Mouse (Mus musculus): Measurements from ENCODE around the gene Ccnt1. TPM values are rescaled to one million over a fixed set of nuclear protein-coding genes. Genes with fewer than 3 reads are reported as not detected.

Ccnt1 gene
- polyA plus RNA-seq, 1 experiment from 2014 or later: 63.6 TPM

GRCm38 (mm10) chr15:98568256-98569033 is 2.3 kb downstream of the Ccnt1 start:
- Histone ChIP-seq H3K9ac (peak overlapping the region; percentile 88), H3K27ac (peak overlapping the region; percentile 90), H3K4me2 (peak overlapping the region; percentile 74), H3K4me3 (peak overlapping the region; percentile 81), H3K9me3 (replicated peaks) (no peaks in the 10 kb centered on the region), H3K27me3 (no peaks in the 10 kb centered on the region), H3K36me3 (ENCODE audit: poor library complexity, severe bottlenecking) (peaks cover 4% of the 10 kb centered on the region), H3K4me1 (peaks cover 42% of the 10 kb centered on the region)
- no peak for ATAC-seq
- WGBS: 11% methylated on average over 22 of the region's 22 CpGs

- H3K4me1 ChIP-seq: peaks cover 43% of the 10 kb centered on the region
- peak overlapping the region; percentile 81 for H3K4me3 ChIP-seq
- H3K4me2 ChIP-seq: peak overlapping the region; percentile 90
- H3K9me3 ChIP-seq (replicated peaks): no peaks in the 10 kb centered on the region
- ATAC-seq: peak; percentile 98
- H3K36me3 ChIP-seq (ENCODE audit: poor library complexity, severe bottlenecking): peaks cover 13% of the 10 kb centered on the region
- H3K27me3 ChIP-seq: no peaks in the 10 kb centered on the region
- whole genome bisulfite sequencing: under 1% methylated on average over 88 of the region's 88 CpGs
- peak overlapping the region; percentile 94 for H3K27ac ChIP-seq
- H3K9ac ChIP-seq: peak overlapping the region; percentile 90
Measured at GRCm38 (mm10) chr15:98567278-98568134, 3.2 kb downstream of the Ccnt1 start.

GRCm38 (mm10) chr15:98566973-98567277 is 3.8 kb downstream of the Ccnt1 start:
- peaks cover 43% of the 10 kb centered on the region for H3K4me1 ChIP-seq
- peaks cover 16% of the 10 kb centered on the region for H3K36me3 ChIP-seq (ENCODE audit: poor library complexity, severe bottlenecking)
- peak overlapping the region; percentile 90 for H3K9ac ChIP-seq
- peak overlapping the region; percentile 81 for H3K4me3 ChIP-seq
- WGBS: under 1% methylated on average over 15 of the region's 15 CpGs
- ATAC-seq: no peak
- H3K27ac ChIP-seq: peak overlapping the region; percentile 94
- no peaks in the 10 kb centered on the region for H3K27me3 ChIP-seq
- peak overlapping the region; percentile 90 for H3K4me2 ChIP-seq
- no peaks in the 10 kb centered on the region for H3K9me3 ChIP-seq (replicated peaks)

GRCm38 (mm10) chr15:98557186-98557585 is 13.5 kb downstream of the Ccnt1 start:
- no peaks in the 10 kb centered on the region for H3K27me3 ChIP-seq
- no peak overlapping the region for H3K9ac ChIP-seq
- ATAC-seq: no peak
- 95% methylated on average over 5 of the region's 5 CpGs for WGBS
- peaks cover 65% of the 10 kb centered on the region for H3K36me3 ChIP-seq (ENCODE audit: poor library complexity, severe bottlenecking)
- H3K4me2 ChIP-seq: no peak overlapping the region
- no peaks in the 10 kb centered on the region for H3K4me1 ChIP-seq
- no peak overlapping the region for H3K4me3 ChIP-seq
- no peak overlapping the region for H3K27ac ChIP-seq
- no peaks in the 10 kb centered on the region for H3K9me3 ChIP-seq (replicated peaks)

- no peak overlapping the region for H3K4me2 ChIP-seq
- no peaks in the 10 kb centered on the region for H3K9me3 ChIP-seq (replicated peaks)
- peaks cover 74% of the 10 kb centered on the region for H3K36me3 ChIP-seq (ENCODE audit: poor library complexity, severe bottlenecking)
- no peak overlapping the region for H3K4me3 ChIP-seq
- ATAC-seq: no peak
- no peak overlapping the region for H3K9ac ChIP-seq
- H3K27ac ChIP-seq: no peak overlapping the region
- no peaks in the 10 kb centered on the region for H3K27me3 ChIP-seq
- H3K4me1 ChIP-seq: no peaks in the 10 kb centered on the region
- 95% methylated on average over 4 of the region's 4 CpGs for WGBS
Measured at GRCm38 (mm10) chr15:98555881-98556280, 14.8 kb downstream of the Ccnt1 start.

GRCm38 (mm10) chr15:98552758-98553157 is 18.0 kb downstream of the Ccnt1 start:
- Histone ChIP-seq H3K27ac (no peak overlapping the region), H3K4me1 (no peaks in the 10 kb centered on the region), H3K36me3 (ENCODE audit: poor library complexity, severe bottlenecking) (peaks cover 78% of the 10 kb centered on the region), H3K4me3 (no peak overlapping the region), H3K4me2 (no peak overlapping the region), H3K9me3 (replicated peaks) (no peaks in the 10 kb centered on the region), H3K9ac (no peak overlapping the region), H3K27me3 (no peaks in the 10 kb centered on the region)
- 93% methylated on average over 2 of the region's 2 CpGs for WGBS
- no peak for ATAC-seq

- Histone ChIP-seq H3K4me1 (no peaks in the 10 kb centered on the region), H3K27me3 (no peaks in the 10 kb centered on the region), H3K9me3 (replicated peaks) (no peaks in the 10 kb centered on the region), H3K27ac (no peak overlapping the region), H3K4me3 (no peak overlapping the region), H3K4me2 (no peak overlapping the region), H3K9ac (no peak overlapping the region), H3K36me3 (ENCODE audit: poor library complexity, severe bottlenecking) (peaks cover 88% of the 10 kb centered on the region)
- 95% methylated on average over 5 of the region's 5 CpGs for WGBS
- no peak for ATAC-seq
Measured at GRCm38 (mm10) chr15:98546843-98547242, 23.9 kb downstream of the Ccnt1 start.

GRCm38 (mm10) chr15:98545151-98545550 is 25.6 kb downstream of the Ccnt1 start:
- Histone ChIP-seq H3K9ac (no peak overlapping the region), H3K4me3 (no peak overlapping the region), H3K9me3 (replicated peaks) (no peaks in the 10 kb centered on the region), H3K36me3 (ENCODE audit: poor library complexity, severe bottlenecking) (peaks cover 84% of the 10 kb centered on the region), H3K27ac (no peak overlapping the region), H3K27me3 (no peaks in the 10 kb centered on the region), H3K4me1 (no peaks in the 10 kb centered on the region), H3K4me2 (no peak overlapping the region)
- ATAC-seq: no peak
- WGBS: 98% methylated on average over 3 of the region's 3 CpGs

GRCm38 (mm10) chr15:98543341-98543740 is 27.4 kb downstream of the Ccnt1 start:
- Histone ChIP-seq H3K36me3 (ENCODE audit: poor library complexity, severe bottlenecking) (peaks cover 71% of the 10 kb centered on the region), H3K4me2 (no peak overlapping the region), H3K9me3 (replicated peaks) (no peaks in the 10 kb centered on the region), H3K27ac (no peak overlapping the region), H3K4me3 (no peak overlapping the region), H3K4me1 (no peaks in the 10 kb centered on the region), H3K9ac (no peak overlapping the region), H3K27me3 (no peaks in the 10 kb centered on the region)
- ATAC-seq: no peak
- 77% methylated on average over 4 of the region's 4 CpGs for WGBS

- no peaks in the 10 kb centered on the region for H3K27me3 ChIP-seq
- WGBS: 92% methylated on average over 6 of the region's 6 CpGs
- no peak overlapping the region for H3K4me2 ChIP-seq
- ATAC-seq: no peak
- H3K9ac ChIP-seq: no peak overlapping the region
- no peaks in the 10 kb centered on the region for H3K9me3 ChIP-seq (replicated peaks)
- no peak overlapping the region for H3K27ac ChIP-seq
- H3K4me1 ChIP-seq: no peaks in the 10 kb centered on the region
- H3K4me3 ChIP-seq: no peak overlapping the region
- peaks cover 63% of the 10 kb centered on the region for H3K36me3 ChIP-seq (ENCODE audit: poor library complexity, severe bottlenecking)
Measured at GRCm38 (mm10) chr15:98541064-98541463, 29.7 kb downstream of the Ccnt1 start.

GRCm38 (mm10) chr15:98537923-98538322 is 32.8 kb downstream of the Ccnt1 start:
- Histone ChIP-seq H3K4me1 (peaks cover under 1% of the 10 kb centered on the region; the same call in 1 of the 2 replicates), H3K4me2 (no peak overlapping the region)
- 73% methylated on average over 4 of the region's 4 CpGs for WGBS

GRCm38 (mm10) chr15:98536828-98537510 is 33.8 kb downstream of the Ccnt1 start:
- H3K27ac ChIP-seq: no peak overlapping the region
- H3K4me1 ChIP-seq: peaks cover 10% of the 10 kb centered on the region
- H3K9ac ChIP-seq: no peak overlapping the region
- H3K4me3 ChIP-seq: no peak overlapping the region
- H3K36me3 ChIP-seq (ENCODE audit: poor library complexity, severe bottlenecking): peaks cover 23% of the 10 kb centered on the region
- no peak for ATAC-seq
- no peaks in the 10 kb centered on the region for H3K9me3 ChIP-seq (replicated peaks)
- H3K4me2 ChIP-seq: no peak overlapping the region
- H3K27me3 ChIP-seq: no peaks in the 10 kb centered on the region
- WGBS: 95% methylated on average over 8 of the region's 8 CpGs

More at GRCm38 (mm10) chr15:98537923-98538322, 32.8 kb downstream of the Ccnt1 start:
- no peak overlapping the region for H3K27ac ChIP-seq
- no peaks in the 10 kb centered on the region for H3K9me3 ChIP-seq (replicated peaks)
- H3K9ac ChIP-seq: no peak overlapping the region
- no peak overlapping the region for H3K4me3 ChIP-seq
- no peak for ATAC-seq
- H3K27me3 ChIP-seq: no peaks in the 10 kb centered on the region
- peaks cover 32% of the 10 kb centered on the region for H3K36me3 ChIP-seq (ENCODE audit: poor library complexity, severe bottlenecking)
